Mouse (Mus musculus) urinary bladder, adult 2 months (tissue): ENCODE data around the gene Lyrm9. TPM values are rescaled to one million over a fixed set of nuclear protein-coding genes. Genes with fewer than 3 reads are reported as not detected.

Experiments used
- DNase-seq: peaks from one replicate; pipeline ENCODE4 v3.0.0; 2022; ENCODE audit warnings: low spot score
- polyA plus RNA-seq: library from polyadenylated mRNA; depleted of rRNA; stranded (reverse); fragments of >200 nt; gene quantifications from 2 replicates; pipeline ENCODE4 v1.2.3, GENCODE M21; 2012; rRNA removed

Lyrm9 gene
- polyA plus RNA-seq = 13.9 and 21.3 TPM in 2 replicates

- DNase-seq = peak; percentile 100
Measured at GRCm38 (mm10) chr11:78826442-78827013, at the start of gene Lyrm9. TSS of gene Lyrm9 (plus strand) at chr11:78826584.

- no peak for DNase-seq
Measured at GRCm38 (mm10) chr11:78777851-78778680, 48.3 kb upstream of the Lyrm9 start.

- no peak for DNase-seq
Measured at GRCm38 (mm10) chr11:78780002-78780401, 46.4 kb upstream of the Lyrm9 start.

- DNase-seq = no peak
Measured at GRCm38 (mm10) chr11:78780571-78780970, 45.8 kb upstream of the Lyrm9 start.

- no peak for DNase-seq
Measured at GRCm38 (mm10) chr11:78782326-78782725, 44.1 kb upstream of the Lyrm9 start.

GRCm38 (mm10) chr11:78782791-78783347 lies 43.5 kb upstream of the Lyrm9 start:
- DNase-seq = no peak

GRCm38 (mm10) chr11:78786013-78786431 lies 40.4 kb upstream of the Lyrm9 start:
- no peak for DNase-seq

- no peak for DNase-seq
Measured at GRCm38 (mm10) chr11:78789370-78790060, 36.9 kb upstream of the Lyrm9 start.

GRCm38 (mm10) chr11:78791582-78791981 lies 34.8 kb upstream of the Lyrm9 start:
- peak; percentile 28 for DNase-seq

- no peak for DNase-seq
Measured at GRCm38 (mm10) chr11:78792055-78792454, 34.3 kb upstream of the Lyrm9 start.

GRCm38 (mm10) chr11:78792465-78792864 lies 33.9 kb upstream of the Lyrm9 start:
- DNase-seq = no peak

- no peak for DNase-seq
Measured at GRCm38 (mm10) chr11:78793116-78793515, 33.3 kb upstream of the Lyrm9 start.

- DNase-seq = no peak
Measured at GRCm38 (mm10) chr11:78796072-78796729, 30.2 kb upstream of the Lyrm9 start.

GRCm38 (mm10) chr11:78801094-78801493 lies 25.3 kb upstream of the Lyrm9 start:
- DNase-seq = no peak

- DNase-seq = no peak
Measured at GRCm38 (mm10) chr11:78803587-78804316, 22.6 kb upstream of the Lyrm9 start.

- no peak for DNase-seq
Measured at GRCm38 (mm10) chr11:78804551-78804950, 21.8 kb upstream of the Lyrm9 start.

- DNase-seq = no peak
Measured at GRCm38 (mm10) chr11:78805198-78805597, 21.2 kb upstream of the Lyrm9 start.

GRCm38 (mm10) chr11:78805691-78806137 lies 20.7 kb upstream of the Lyrm9 start:
- DNase-seq = no peak

- DNase-seq = no peak
Measured at GRCm38 (mm10) chr11:78807341-78808108, 18.9 kb upstream of the Lyrm9 start.

GRCm38 (mm10) chr11:78809398-78809797 lies 17.0 kb upstream of the Lyrm9 start:
- DNase-seq = no peak
